Mouse (Mus musculus): ENCODE measurements around the gene Il22ra2.

DNA sequence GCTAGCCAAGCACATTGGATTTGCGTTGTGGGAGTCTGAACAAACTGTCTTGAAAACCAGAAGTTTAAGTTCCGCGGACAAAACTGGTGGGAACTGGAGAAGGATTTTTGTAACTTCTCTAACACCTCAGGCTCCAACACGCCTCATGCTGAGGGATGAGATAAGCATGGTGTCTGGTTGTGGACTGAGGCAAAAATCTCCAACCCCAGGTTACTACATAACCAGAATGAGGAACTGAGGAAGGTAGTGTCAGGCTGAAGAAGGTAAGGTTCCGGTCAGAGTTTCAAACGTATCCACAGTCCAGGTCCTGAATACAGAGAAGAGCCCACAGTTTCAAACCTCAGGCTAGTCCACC lies 30.5 kb upstream of the Il22ra2 start:
- TF ChIP-seq POLR2A (IDR thresholded peaks at IDR 0.05; ENCODE audit: borderline replicate concordance, extremely low read depth, insufficient read depth, insufficient read length, poor library complexity, severe bottlenecking) (no peak), CTCF (IDR thresholded peaks at IDR 0.05; ENCODE audit: borderline replicate concordance, extremely low read depth, insufficient read depth, insufficient read length) (no peak)
